Mouse (Mus musculus): Measurements from ENCODE around the gene Srarp.

DNA sequence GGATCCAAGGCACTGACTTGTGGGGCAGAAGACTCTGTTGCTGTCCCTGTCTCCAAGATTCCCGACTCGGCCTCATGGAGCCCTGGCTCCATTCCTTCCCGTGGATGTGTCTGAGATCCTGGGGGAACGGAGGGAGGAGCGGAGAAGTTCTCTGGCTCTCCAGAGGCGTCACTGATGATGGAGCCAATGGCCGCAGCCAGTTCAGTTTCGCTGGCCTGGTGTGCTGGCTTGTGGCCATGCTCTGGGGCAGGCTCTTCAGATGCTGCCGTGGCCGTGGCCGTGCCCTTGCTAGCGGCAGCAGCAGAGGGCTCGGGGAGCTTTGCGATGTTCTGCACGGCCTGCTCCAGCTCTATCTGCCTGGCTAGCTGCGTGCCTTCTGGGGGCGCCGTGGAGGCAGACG, 38.5 kb upstream of the Srarp start:
- TF ChIP-seq GATA1 (IDR thresholded peaks at IDR 0.05; ENCODE audit: borderline replicate concordance, low read length), result no peak
- TF ChIP-seq FLI1 (IDR thresholded peaks at IDR 0.05; ENCODE audit: low read length), result no peak
